Mouse (Mus musculus): ENCODE results near the gene Myo1d. TPM values are rescaled to one million over a fixed set of nuclear protein-coding genes. Genes with fewer than 3 reads are reported as not detected.

Myo1d gene
- 1.4 to 7.4 TPM (median 4.5 TPM) in 3 replicates for total RNA-seq (2017)

DNA sequence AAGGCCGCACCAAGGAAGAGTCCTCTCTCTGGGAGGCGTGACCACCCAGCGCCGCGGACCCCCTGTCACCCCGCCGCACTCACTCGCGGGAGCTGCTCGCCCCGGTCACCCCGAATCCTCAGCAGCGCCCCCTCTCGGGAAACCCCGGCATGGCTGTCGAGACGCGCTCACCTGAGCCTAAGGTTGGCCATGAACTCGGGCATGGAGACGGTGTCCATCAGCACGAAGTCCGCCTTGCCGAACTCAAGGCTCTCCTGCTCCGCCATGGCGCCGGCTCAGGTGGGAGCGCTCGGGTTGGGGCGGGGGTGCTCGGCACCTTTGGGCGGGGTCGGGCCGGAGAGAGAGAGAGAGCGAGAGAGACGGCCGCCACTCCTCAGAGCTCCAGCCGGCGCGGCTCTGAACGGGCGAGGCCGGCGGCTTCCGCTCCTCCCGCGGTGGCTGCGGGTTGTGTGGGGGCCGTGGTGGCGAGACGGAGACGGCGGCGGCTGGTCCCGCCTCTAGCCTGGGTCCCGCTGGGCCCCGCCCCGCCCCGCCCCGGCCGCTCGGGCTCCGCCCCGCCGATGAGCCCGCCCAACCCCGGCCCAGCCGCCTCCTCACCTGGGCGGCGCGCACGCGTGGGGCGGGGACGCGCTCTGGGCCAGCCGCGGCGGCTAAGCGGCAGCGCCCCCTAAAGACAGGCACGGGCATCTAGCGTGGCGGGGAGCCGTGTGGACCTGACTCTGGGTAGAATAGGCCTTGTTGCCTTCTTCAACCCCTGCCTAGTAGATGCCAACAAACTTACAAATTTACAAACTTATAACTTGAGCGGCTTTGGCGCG is at the start of gene Myo1d:
Myo1d (minus strand) TSS at position 499 of the 818 bp plus-strand sequence.
- peak; percentile 60 for ATAC-seq (replicated peaks; ENCODE audit: insufficient number of reproducible peaks, low FRiP score, low TSS enrichment, poor library complexity, severe bottlenecking)

GRCm38 (mm10) chr11:80821794-80822193 is 42.0 kb upstream of the Myo1d start:
- no peak for ATAC-seq (replicated peaks; ENCODE audit: insufficient number of reproducible peaks, low FRiP score, low TSS enrichment, poor library complexity, severe bottlenecking)

- no peak for ATAC-seq (replicated peaks; ENCODE audit: insufficient number of reproducible peaks, low FRiP score, low TSS enrichment, poor library complexity, severe bottlenecking)
Observed at GRCm38 (mm10) chr11:80821296-80821695, 41.5 kb upstream of the Myo1d start.

DNA sequence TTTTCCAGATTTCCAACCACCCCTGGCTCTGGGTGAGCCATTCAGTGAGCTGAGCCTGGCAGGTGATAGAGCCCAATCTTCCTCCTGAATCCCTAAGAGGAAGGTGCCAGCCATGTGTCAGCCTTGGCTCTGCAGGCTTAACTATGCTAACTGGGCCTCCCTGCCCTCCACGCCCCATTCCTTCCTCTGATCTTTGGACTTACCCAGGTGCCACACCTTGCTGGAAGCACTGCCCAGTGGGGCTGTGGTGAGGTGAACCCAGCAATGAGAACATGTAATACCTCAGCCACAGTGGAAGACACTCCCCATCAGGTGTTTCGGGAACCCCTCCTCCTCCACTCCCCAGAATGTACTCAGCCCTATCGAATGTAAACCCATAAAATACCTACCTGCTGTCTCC is 40.3 kb upstream of the Myo1d start:
- no peak for ATAC-seq (replicated peaks; ENCODE audit: insufficient number of reproducible peaks, low FRiP score, low TSS enrichment, poor library complexity, severe bottlenecking)

DNA sequence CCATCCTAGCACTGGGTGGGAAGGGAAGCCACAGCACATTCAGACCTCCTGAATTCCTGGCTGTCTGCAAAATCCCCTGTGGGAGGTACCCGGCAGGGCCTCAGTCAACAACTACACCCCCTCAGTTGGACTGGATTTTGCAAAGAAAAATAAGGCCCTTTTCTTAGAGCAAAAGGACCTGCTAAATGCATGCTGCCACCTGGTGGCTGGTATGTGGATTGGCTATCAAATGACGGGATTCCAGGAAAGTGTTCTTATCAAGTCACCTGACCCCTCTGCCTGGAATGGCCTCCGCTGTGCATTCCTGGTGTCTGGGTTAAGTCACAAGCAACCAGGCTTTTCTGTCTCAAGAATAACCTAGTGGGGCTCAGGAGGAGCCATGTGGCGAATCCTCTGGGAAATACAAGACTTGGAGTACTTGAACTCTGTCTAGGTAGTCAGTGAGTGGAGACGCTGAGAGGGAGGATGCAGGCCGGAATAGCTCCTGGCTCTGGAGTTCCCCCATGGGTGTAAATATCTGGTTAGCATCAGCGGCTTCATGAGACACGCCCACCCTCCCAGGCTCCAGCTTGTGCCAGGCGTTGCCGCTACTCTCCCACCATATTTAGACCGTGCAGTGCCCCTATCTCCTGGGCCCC is 38.4 kb upstream of the Myo1d start:
- ATAC-seq (replicated peaks; ENCODE audit: insufficient number of reproducible peaks, low FRiP score, low TSS enrichment, poor library complexity, severe bottlenecking): no peak

DNA sequence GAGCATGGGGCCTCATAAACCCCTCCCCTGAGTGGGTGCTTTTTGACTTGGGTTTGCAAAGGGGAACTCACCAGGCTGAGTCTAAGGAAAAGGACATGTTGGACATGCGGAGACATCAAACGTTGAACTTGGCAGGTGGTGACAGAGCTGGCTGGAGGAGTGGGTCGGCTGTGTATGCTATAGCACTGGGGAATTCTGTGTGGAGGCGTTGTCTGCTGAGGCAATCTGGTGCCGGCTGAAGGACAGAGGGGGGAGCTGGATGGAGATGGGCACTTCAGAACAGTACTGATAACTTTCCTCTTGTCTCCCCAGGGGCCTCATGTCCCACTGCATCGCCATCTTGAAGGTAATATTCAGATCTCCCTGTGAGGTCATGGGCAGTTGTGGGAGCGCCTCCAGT is 35.5 kb upstream of the Myo1d start:
- ATAC-seq (replicated peaks; ENCODE audit: insufficient number of reproducible peaks, low FRiP score, low TSS enrichment, poor library complexity, severe bottlenecking): no peak

GRCm38 (mm10) chr11:80811156-80811555 is 31.3 kb upstream of the Myo1d start:
- no peak for ATAC-seq (replicated peaks; ENCODE audit: insufficient number of reproducible peaks, low FRiP score, low TSS enrichment, poor library complexity, severe bottlenecking)

GRCm38 (mm10) chr11:80809993-80810821 is 30.4 kb upstream of the Myo1d start, which contains the start of gene Tmem98:
Gene Tmem98 (plus strand): TSS chr11:80810175.
- ATAC-seq (replicated peaks; ENCODE audit: insufficient number of reproducible peaks, low FRiP score, low TSS enrichment, poor library complexity, severe bottlenecking): no peak

DNA sequence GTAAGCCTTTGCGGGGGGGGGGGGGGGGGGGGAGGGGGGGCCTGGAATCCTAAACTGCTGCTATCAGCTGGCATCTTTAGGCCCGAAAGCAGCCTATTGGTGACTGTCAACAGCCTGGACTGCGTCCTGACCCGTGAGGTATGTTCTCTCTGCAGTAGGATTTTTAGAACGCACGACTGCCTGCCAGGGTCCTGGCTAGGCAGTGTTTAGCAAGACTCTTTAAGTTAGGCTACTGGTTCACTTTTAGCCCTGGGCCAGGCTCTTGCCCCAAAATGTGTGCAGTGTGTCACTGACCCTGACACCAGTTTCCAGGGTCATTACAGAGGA is 29.8 kb upstream of the Myo1d start:
- no peak for ATAC-seq (replicated peaks; ENCODE audit: insufficient number of reproducible peaks, low FRiP score, low TSS enrichment, poor library complexity, severe bottlenecking)

GRCm38 (mm10) chr11:80808551-80809070 is 28.8 kb upstream of the Myo1d start:
- ATAC-seq (replicated peaks; ENCODE audit: insufficient number of reproducible peaks, low FRiP score, low TSS enrichment, poor library complexity, severe bottlenecking): no peak

GRCm38 (mm10) chr11:80802706-80803105 is 22.9 kb upstream of the Myo1d start:
- ATAC-seq (replicated peaks; ENCODE audit: insufficient number of reproducible peaks, low FRiP score, low TSS enrichment, poor library complexity, severe bottlenecking): no peak

GRCm38 (mm10) chr11:80799979-80800378 is 20.2 kb upstream of the Myo1d start:
- ATAC-seq (replicated peaks; ENCODE audit: insufficient number of reproducible peaks, low FRiP score, low TSS enrichment, poor library complexity, severe bottlenecking): no peak

DNA sequence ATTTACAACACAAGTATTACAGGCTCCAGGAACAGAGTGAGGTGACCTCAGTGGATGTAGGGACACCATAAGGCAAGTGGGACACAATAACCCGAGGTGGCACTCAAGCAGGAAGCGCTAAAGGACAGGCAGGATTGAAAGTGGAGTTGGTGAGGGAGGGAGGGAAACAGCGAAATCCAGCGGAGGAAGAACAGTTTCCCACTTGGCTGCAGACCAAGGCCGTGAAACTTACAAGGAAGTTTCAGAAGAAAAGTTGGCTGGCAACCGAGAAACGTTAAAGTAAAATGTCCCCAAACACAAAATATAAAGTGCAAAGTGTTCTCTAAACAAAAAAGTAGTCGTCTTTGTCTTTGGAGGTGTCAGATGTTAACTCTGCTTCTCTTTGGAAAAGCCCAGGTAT is 15.6 kb upstream of the Myo1d start:
- ATAC-seq (replicated peaks; ENCODE audit: insufficient number of reproducible peaks, low FRiP score, low TSS enrichment, poor library complexity, severe bottlenecking): no peak

DNA sequence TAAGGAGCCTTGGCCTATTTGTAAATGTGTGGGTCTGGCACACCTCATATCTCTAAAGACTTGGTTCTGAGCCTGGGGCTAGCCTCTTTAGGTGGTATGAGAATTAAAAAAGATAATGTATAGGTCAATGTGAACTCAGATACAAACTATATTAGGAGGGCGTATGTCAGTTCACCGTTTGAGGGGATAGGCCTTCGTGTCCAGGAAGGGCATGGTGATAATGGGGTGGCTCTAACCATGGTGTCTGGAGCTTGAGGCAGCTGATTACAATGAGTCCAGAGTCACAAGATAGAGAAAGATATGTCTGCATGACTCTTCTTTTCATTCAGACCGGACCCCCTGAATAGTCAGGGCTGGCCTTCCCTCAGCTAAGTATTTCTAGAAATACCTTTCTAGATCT is 14.5 kb upstream of the Myo1d start:
- ATAC-seq (replicated peaks; ENCODE audit: insufficient number of reproducible peaks, low FRiP score, low TSS enrichment, poor library complexity, severe bottlenecking): no peak

DNA sequence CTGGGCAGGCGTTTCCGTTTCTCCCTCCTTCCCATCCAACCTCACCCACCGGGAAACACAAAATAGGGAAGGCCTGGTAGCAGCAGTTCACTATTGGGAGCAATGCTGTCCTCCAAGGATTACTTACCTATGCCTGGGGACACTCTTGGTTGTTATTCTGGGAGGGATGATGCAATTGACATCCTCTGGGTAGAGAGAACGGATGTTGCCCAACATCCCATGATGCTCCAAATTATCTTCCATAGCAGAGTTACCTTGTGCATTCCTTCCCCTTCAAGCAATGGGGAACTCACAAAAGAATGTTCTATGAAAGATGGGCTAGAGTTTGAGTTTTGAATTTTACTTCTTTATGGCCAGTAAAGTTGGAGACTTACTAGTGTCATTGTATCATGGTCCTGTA is 13.6 kb upstream of the Myo1d start:
- no peak for ATAC-seq (replicated peaks; ENCODE audit: insufficient number of reproducible peaks, low FRiP score, low TSS enrichment, poor library complexity, severe bottlenecking)

DNA sequence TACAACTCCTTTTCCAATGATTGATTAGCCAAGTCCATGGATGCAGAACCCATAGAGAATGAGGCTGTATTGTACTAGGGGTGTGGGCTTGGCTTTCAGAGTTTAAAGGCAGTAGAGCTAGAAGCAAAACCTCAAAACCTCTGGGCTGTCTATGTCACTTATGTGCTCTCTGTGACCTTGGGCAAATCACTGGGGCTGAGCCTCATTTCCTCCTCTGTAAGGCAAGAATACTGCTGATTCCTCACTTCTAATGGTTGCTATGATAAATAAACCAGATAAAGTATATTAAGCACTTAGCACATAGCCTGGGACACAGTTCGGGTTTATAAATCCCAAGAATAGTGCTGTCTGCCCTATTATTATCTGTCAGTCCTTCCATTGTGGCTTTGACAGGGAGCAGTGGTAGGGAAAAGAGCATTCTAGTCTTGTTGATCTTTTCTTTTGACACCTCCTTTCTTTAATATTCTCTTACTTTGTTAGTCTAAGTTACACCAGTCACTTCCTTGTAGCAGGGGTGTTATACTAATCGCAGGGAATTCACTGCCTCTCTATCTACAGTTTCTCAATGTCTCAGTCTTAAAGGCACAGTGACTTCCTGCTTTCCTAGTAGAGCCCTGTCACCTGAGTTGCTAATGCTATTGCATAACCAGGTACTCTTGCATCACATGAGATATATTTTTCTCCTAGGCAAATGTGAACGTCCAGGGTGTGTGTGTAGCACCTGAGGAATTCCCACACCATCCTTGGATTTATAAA is 12.0 kb upstream of the Myo1d start:
- ATAC-seq (replicated peaks; ENCODE audit: insufficient number of reproducible peaks, low FRiP score, low TSS enrichment, poor library complexity, severe bottlenecking): no peak

- ATAC-seq (replicated peaks; ENCODE audit: insufficient number of reproducible peaks, low FRiP score, low TSS enrichment, poor library complexity, severe bottlenecking): no peak
Observed at GRCm38 (mm10) chr11:80790413-80790812, 10.6 kb upstream of the Myo1d start.

DNA sequence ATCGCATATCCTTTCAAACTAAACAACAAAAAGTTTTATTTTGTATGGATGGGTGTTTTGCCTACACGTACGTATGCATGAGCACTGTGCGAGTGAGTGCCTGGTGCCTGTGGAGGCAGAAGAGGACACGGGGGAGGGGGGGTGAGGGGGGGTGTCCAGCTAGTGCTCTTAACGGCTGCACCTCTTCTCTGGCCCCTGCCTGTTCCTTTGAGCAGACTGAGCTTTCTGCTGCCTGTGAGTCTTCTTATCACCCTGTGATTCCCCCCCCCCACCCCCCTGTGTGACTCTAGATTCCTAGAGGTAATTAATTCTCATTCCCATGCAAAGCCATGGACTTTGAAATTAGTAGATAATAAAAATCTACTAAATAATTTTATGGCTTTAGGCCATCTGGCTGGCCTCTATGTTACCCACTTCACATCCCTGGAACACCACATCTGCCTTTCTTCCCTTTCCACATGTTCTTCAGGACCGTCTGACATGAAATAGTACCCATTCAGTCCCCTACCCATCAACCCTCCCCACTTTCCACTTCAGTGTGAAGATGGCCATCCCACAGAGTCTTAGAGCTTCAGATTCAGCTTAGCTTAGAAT is 9.9 kb upstream of the Myo1d start:
- no peak for ATAC-seq (replicated peaks; ENCODE audit: insufficient number of reproducible peaks, low FRiP score, low TSS enrichment, poor library complexity, severe bottlenecking)

All from monocyte, adult 5-6 weeks (primary cell).